In genomic region chr5:30908426-30909299, GRCm38 (mm10) we compare ENCODE assay signal across 8 mouse cellular contexts. TPM values are rescaled to one million over a fixed set of nuclear protein-coding genes. Genes with fewer than 3 reads are reported as not detected.
A peak's percentile ranks its signal among the peaks of the same experiment; 100 is the strongest.
DNase-seq lines count a peak whose midpoint lies in the region; ATAC-seq and TF ChIP-seq lines count a peak whose summit lies in the region.

No protein-coding gene starts in this region.

- no peak for TF ChIP-seq CTCF in layer of hippocampus, adult 2 months (conservative IDR thresholded peaks at IDR 0.05)

- H3K4me3 ChIP-seq in layer of hippocampus, adult 2 months = peak overlapping the region; percentile 74
- peak overlapping the region; percentile 66 for H3K4me3 ChIP-seq in stomach, embryonic 15.5 days (replicated peaks)

- DNase-seq in layer of hippocampus, adult 2 months (ENCODE audit: low spot score in 2 of 2) = no peak
- DNase-seq in layer of hippocampus, postnatal 25 days (ENCODE audit: extremely low spot score in 1 of 2, low spot score in 1 of 2) = no peak
- peak; percentile 36 for DNase-seq in embryo, embryonic 9.5 days (ENCODE audit: extremely low spot score)
- peak; percentile 70 to 80 for DNase-seq in heart, postnatal 10 days
- DNase-seq in liver = peak; percentile 41
- DNase-seq in retina, embryonic 14.5 days (ENCODE audit: low spot score) = no peak
- DNase-seq in layer of hippocampus, postnatal 14 days (ENCODE audit: low spot score in 2 of 2) = no peak

- H3K36me3 ChIP-seq in stomach, embryonic 15.5 days = peaks cover 16% of the 10 kb centered on the region; the same call in 1 of the 2 replicates

- H3K4me1 ChIP-seq in stomach, embryonic 15.5 days = peaks cover 51% of the 10 kb centered on the region

- H3K9ac ChIP-seq in stomach, embryonic 15.5 days = peak overlapping the region; percentile 45; the same call in 1 of the 2 replicates

- peak overlapping the region; percentile 89 for H3K4me2 ChIP-seq in stomach, embryonic 15.5 days

- WGBS in stomach, embryonic 15.5 days = 23% methylated on average over 13 of the region's 13 CpGs

- H3K27ac ChIP-seq in layer of hippocampus, adult 2 months = peak overlapping the region; percentile 93
- H3K27ac ChIP-seq in stomach, embryonic 15.5 days = peak overlapping the region; percentile 99

- H3K27me3 ChIP-seq in stomach, embryonic 15.5 days (replicated peaks) = no peaks in the 10 kb centered on the region

- intact Hi-C loops in heart, postnatal 10 days (cut with DNase I) = no loop called here

- no peaks in the 10 kb centered on the region for H3K9me3 ChIP-seq in stomach, embryonic 15.5 days

- ATAC-seq in stomach, embryonic 15.5 days (ENCODE audit: insufficient read depth, low FRiP score, low read depth) = peak; percentile 57

RNA-seq across cellular contexts. Expression of gene Ost4, which starts 1.1 kb away (rescaled TPM):
- total RNA-seq in layer of hippocampus, adult 2 months (2021) = 10 to 100 TPM; 91.5 to 93.8 TPM
- total RNA-seq in layer of hippocampus, postnatal 25 days (2021) = 100 to 1,000 TPM in 1 of 2 experiments, 10 to 100 TPM in 1; 92.7 to 101 TPM
- total RNA-seq in heart, postnatal 10 days (2021) = 100 to 1,000 TPM; 162 to 178 TPM
- polyA plus RNA-seq in stomach, embryonic 15.5 days (2015; fragmentation: Nextera tagmentation; extraction: Ambion mirVana) = 443 and 450 TPM in 2 replicates
- 100 to 1,000 TPM; 100 to 108 TPM for total RNA-seq in layer of hippocampus, postnatal 14 days (2021)

RNA-seq across cellular contexts. Expression of gene Emilin1, which starts 4.5 kb away (rescaled TPM):
- total RNA-seq in layer of hippocampus, adult 2 months (2021) = 1 to 10 TPM; 2.0 TPM
- 1 to 10 TPM; 2.5 to 3.4 TPM for total RNA-seq in layer of hippocampus, postnatal 25 days (2021)
- 10 to 100 TPM; 68.4 to 76.3 TPM for total RNA-seq in heart, postnatal 10 days (2021)
- polyA plus RNA-seq in stomach, embryonic 15.5 days (2015; fragmentation: Nextera tagmentation; extraction: Ambion mirVana) = 252 and 255 TPM in 2 replicates
- 1 to 10 TPM; 3.9 to 4.5 TPM for total RNA-seq in layer of hippocampus, postnatal 14 days (2021)

RNA-seq across cellular contexts. Expression of gene Khk, which starts 12.6 kb away (rescaled TPM):
- total RNA-seq in layer of hippocampus, adult 2 months (2021) = 10 to 100 TPM; 17.0 to 17.7 TPM
- 10 to 100 TPM; 12.3 to 15.5 TPM for total RNA-seq in layer of hippocampus, postnatal 25 days (2021)
- 10 to 100 TPM in 1 of 2 experiments, 1 to 10 TPM in 1; 9.5 to 12.7 TPM for total RNA-seq in heart, postnatal 10 days (2021)
- polyA plus RNA-seq in stomach, embryonic 15.5 days (2015; fragmentation: Nextera tagmentation; extraction: Ambion mirVana) = 21.0 and 25.5 TPM in 2 replicates
- total RNA-seq in layer of hippocampus, postnatal 14 days (2021) = 10 to 100 TPM; 11.5 to 12.9 TPM

RNA-seq across cellular contexts. Expression of gene Agbl5, which starts 20.2 kb away (rescaled TPM):
- total RNA-seq in layer of hippocampus, adult 2 months (2021) = 10 to 100 TPM; 12.2 to 15.5 TPM
- total RNA-seq in layer of hippocampus, postnatal 25 days (2021) = 10 to 100 TPM; 13.0 to 14.5 TPM
- total RNA-seq in heart, postnatal 10 days (2021) = 1 to 10 TPM; 9.4 to 9.7 TPM
- 15.9 and 23.1 TPM in 2 replicates for polyA plus RNA-seq in stomach, embryonic 15.5 days (2015; fragmentation: Nextera tagmentation; extraction: Ambion mirVana)
- 10 to 100 TPM; 12.7 to 14.7 TPM for total RNA-seq in layer of hippocampus, postnatal 14 days (2021)

RNA-seq across cellular contexts. Expression of gene Cgref1, which starts 36.7 kb away (rescaled TPM):
- 10 to 100 TPM; 15.5 to 16.7 TPM for total RNA-seq in layer of hippocampus, adult 2 months (2021)
- 10 to 100 TPM; 14.5 to 16.7 TPM for total RNA-seq in layer of hippocampus, postnatal 25 days (2021)
- total RNA-seq in heart, postnatal 10 days (2021) = under 1 TPM; 0.60 to 0.64 TPM
- 11.7 and 14.8 TPM in 2 replicates for polyA plus RNA-seq in stomach, embryonic 15.5 days (2015; fragmentation: Nextera tagmentation; extraction: Ambion mirVana)
- total RNA-seq in layer of hippocampus, postnatal 14 days (2021) = 10 to 100 TPM; 24.6 to 26.9 TPM

Comparison
In these comparisons a context has a peak if more than half of its experiments do, and no peak if none do; other contexts are left out.
1. DNase-seq: peak in embryo, embryonic 9.5 days (single experiment), heart, postnatal 10 days (2 of 2) and liver (single experiment); none in layer of hippocampus, adult 2 months (0 of 2), layer of hippocampus, postnatal 25 days (0 of 2), retina, embryonic 14.5 days (single experiment) and layer of hippocampus, postnatal 14 days (0 of 2).
2. RNA of gene Emilin1, which starts 4.5 kb away (total RNA-seq): 68.4 to 76.3 TPM in heart, postnatal 10 days; 3.9 to 4.5 TPM in layer of hippocampus, postnatal 14 days, 2.5 to 3.4 TPM in layer of hippocampus, postnatal 25 days and 2.0 TPM in layer of hippocampus, adult 2 months; every median in the first group is over 10 times any median in the second.